Mouse (Mus musculus): ENCODE data around the gene Uba52. TPM values are rescaled to one million over a fixed set of nuclear protein-coding genes. Genes with fewer than 3 reads are reported as not detected.

Uba52 gene
- polyA plus RNA-seq, 1 experiment from 2014 or later = 987 TPM

DNA sequence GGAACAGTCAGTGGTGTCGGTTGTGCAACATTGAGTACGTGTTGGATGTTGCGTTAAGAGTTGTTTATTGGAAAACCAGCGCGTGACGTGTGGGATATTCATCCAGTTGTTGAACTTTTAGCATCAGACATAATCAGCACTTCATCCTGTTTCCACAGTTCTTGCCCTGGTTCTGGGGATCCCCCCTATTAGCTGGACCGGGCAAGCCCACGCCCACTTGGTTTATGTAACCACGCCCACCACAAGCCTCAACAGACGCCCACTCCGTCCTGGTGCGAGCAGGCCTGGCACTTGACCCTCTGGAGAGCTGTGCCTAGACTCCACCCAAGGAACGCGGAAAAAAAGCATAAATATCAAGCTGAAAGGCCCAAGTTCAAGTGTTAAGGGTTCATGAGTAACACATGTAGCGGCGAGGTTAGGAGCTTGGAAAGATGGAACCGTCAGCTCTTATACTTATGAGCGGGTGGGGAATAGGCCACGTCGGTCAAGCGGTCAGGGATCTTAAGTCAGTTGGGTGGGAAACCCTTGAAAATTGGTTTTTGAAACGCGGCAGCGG is 27.5 kb upstream of the Uba52 start:
- Histone ChIP-seq H3K4me2 (ENCODE audit: low read depth, low read length) (peak overlapping the region; percentile 72), H3K9ac (ENCODE audit: low read length) (peak overlapping the region; percentile 64), H3K27ac (ENCODE audit: low read length) (peak overlapping the region; percentile 99), H3K4me1 (replicated peaks; ENCODE audit: control insufficient read depth, insufficient read depth, low read length) (peaks cover 11% of the 10 kb centered on the region), H3K36me3 (ENCODE audit: control insufficient read depth, insufficient read depth, low read length) (peaks cover 16% of the 10 kb centered on the region), H3K9me3 (ENCODE audit: control insufficient read depth, low read length) (no peaks in the 10 kb centered on the region), H3K4me3 (ENCODE audit: low read length) (peak overlapping the region; percentile 86), H3K27me3 (ENCODE audit: control insufficient read depth, insufficient read depth, low read depth, low read length) (no peaks in the 10 kb centered on the region)
- WGBS = 9% methylated on average over 24 of the region's 24 CpGs
- ATAC-seq (ENCODE audit: low read depth) = peak; percentile 18; the same call in 1 of the 2 replicates

DNA sequence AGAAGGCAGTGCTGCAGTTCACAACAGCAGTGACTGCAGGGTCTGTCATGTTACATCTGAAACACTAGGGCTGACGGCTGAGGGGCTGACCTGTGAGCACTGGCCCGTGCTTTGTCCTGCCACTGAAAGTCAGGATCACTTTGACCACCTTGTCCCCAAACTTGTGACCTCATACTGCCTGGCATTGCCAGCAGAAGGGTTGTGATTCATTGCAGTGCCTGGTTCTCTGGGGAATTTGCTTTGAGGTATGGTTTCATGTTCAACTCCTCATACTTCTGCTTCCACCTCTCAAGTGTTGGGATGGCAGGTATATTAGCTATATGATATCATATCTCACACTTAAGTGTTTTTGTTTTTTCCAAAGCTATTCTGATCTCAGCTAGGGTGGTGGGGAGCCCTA is 25.1 kb upstream of the Uba52 start:
- Histone ChIP-seq H3K36me3 (ENCODE audit: control insufficient read depth, insufficient read depth, low read length) (peaks cover 32% of the 10 kb centered on the region), H3K9me3 (ENCODE audit: control insufficient read depth, low read length) (no peaks in the 10 kb centered on the region), H3K27ac (ENCODE audit: low read length) (no peak overlapping the region), H3K4me2 (ENCODE audit: low read depth, low read length) (no peak overlapping the region), H3K4me3 (ENCODE audit: low read length) (no peak overlapping the region), H3K9ac (ENCODE audit: low read length) (no peak overlapping the region), H3K27me3 (ENCODE audit: control insufficient read depth, insufficient read depth, low read depth, low read length) (no peaks in the 10 kb centered on the region), H3K4me1 (replicated peaks; ENCODE audit: control insufficient read depth, insufficient read depth, low read length) (peaks cover 6% of the 10 kb centered on the region)
- 81% methylated on average over 2 of the region's 2 CpGs for WGBS
- ATAC-seq (ENCODE audit: low read depth) = no peak

DNA sequence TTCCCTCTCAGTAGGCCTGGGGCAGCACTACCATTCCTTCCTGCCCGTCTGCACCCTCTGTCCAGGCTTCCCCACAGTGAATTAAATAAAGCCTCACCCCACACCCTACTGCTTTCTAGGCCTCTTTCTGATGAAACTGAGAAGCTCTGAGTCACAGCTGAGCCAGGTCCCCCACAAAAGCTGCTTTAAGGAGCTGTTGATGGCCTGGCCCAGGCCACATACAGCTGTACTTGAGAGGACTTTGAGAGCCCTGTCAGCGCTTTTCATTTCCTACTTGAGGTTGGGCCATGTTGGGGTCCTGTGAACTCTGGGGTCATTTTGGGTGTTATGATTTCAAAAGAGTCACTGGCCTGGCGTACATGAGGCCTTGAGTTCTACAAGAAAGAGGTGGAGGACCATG is 24.6 kb upstream of the Uba52 start:
- no peak overlapping the region for H3K4me2 ChIP-seq (ENCODE audit: low read depth, low read length)
- ATAC-seq (ENCODE audit: low read depth) = no peak
- 70% methylated on average over 3 of the region's 3 CpGs for WGBS
- H3K36me3 ChIP-seq (ENCODE audit: control insufficient read depth, insufficient read depth, low read length) = peaks cover 37% of the 10 kb centered on the region
- H3K27ac ChIP-seq (ENCODE audit: low read length) = no peak overlapping the region
- no peaks in the 10 kb centered on the region for H3K27me3 ChIP-seq (ENCODE audit: control insufficient read depth, insufficient read depth, low read depth, low read length)
- no peak overlapping the region for H3K9ac ChIP-seq (ENCODE audit: low read length)
- H3K4me3 ChIP-seq (ENCODE audit: low read length) = no peak overlapping the region
- peaks cover under 1% of the 10 kb centered on the region for H3K4me1 ChIP-seq (replicated peaks; ENCODE audit: control insufficient read depth, insufficient read depth, low read length)
- no peaks in the 10 kb centered on the region for H3K9me3 ChIP-seq (ENCODE audit: control insufficient read depth, low read length)

GRCm38 (mm10) chr8:70534281-70534680 is 23.7 kb upstream of the Uba52 start:
- Histone ChIP-seq H3K4me3 (ENCODE audit: low read length) (no peak overlapping the region), H3K9ac (ENCODE audit: low read length) (no peak overlapping the region), H3K27me3 (ENCODE audit: control insufficient read depth, insufficient read depth, low read depth, low read length) (no peaks in the 10 kb centered on the region), H3K4me1 (replicated peaks; ENCODE audit: control insufficient read depth, insufficient read depth, low read length) (0 out of 2 replicates have a peak, but pooled peaks cover 2% of the 10 kb centered on the region), H3K36me3 (ENCODE audit: control insufficient read depth, insufficient read depth, low read length) (peaks cover 42% of the 10 kb centered on the region), H3K9me3 (ENCODE audit: control insufficient read depth, low read length) (no peaks in the 10 kb centered on the region), H3K4me2 (ENCODE audit: low read depth, low read length) (no peak overlapping the region), H3K27ac (ENCODE audit: low read length) (no peak overlapping the region)
- 89% methylated on average over 12 of the region's 12 CpGs for WGBS
- ATAC-seq (ENCODE audit: low read depth) = no peak

GRCm38 (mm10) chr8:70530314-70530713 is 19.7 kb upstream of the Uba52 start:
- H3K36me3 ChIP-seq (ENCODE audit: control insufficient read depth, insufficient read depth, low read length) = peaks cover 33% of the 10 kb centered on the region
- peaks cover 13% of the 10 kb centered on the region for H3K4me1 ChIP-seq (replicated peaks; ENCODE audit: control insufficient read depth, insufficient read depth, low read length)
- no peaks in the 10 kb centered on the region for H3K27me3 ChIP-seq (ENCODE audit: control insufficient read depth, insufficient read depth, low read depth, low read length)
- no peak overlapping the region for H3K4me3 ChIP-seq (ENCODE audit: low read length)
- H3K9me3 ChIP-seq (ENCODE audit: control insufficient read depth, low read length) = no peaks in the 10 kb centered on the region
- no peak overlapping the region for H3K4me2 ChIP-seq (ENCODE audit: low read depth, low read length)
- no peak for ATAC-seq (ENCODE audit: low read depth)
- H3K27ac ChIP-seq (ENCODE audit: low read length) = no peak overlapping the region
- H3K9ac ChIP-seq (ENCODE audit: low read length) = no peak overlapping the region
- WGBS = 94% methylated on average over 2 of the region's 2 CpGs

DNA sequence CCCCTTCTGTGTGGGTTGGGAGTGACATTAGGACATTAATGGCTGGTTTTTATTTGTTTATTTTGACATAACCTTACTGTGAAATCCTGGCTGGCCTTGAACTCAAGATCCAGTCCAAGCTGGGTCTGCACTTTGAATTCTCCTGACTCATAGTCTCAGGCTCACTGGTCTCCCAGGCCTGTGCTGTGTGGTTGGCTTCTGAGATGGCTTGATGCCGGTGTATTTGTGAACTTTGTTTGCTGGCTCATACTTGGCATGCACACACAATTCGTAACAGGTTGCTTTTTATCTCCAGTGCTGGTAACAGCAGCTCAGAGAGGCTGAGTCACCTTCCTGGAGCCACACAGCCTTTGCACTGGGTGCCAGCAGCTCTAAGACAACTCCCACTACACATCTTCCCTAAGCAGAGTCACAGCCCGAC is 19.1 kb upstream of the Uba52 start:
- no peak overlapping the region for H3K4me2 ChIP-seq (ENCODE audit: low read depth, low read length)
- WGBS = 92% methylated on average over 3 of the region's 3 CpGs
- H3K4me3 ChIP-seq (ENCODE audit: low read length) = no peak overlapping the region
- peaks cover 13% of the 10 kb centered on the region for H3K4me1 ChIP-seq (replicated peaks; ENCODE audit: control insufficient read depth, insufficient read depth, low read length)
- no peaks in the 10 kb centered on the region for H3K27me3 ChIP-seq (ENCODE audit: control insufficient read depth, insufficient read depth, low read depth, low read length)
- H3K27ac ChIP-seq (ENCODE audit: low read length) = no peak overlapping the region
- peaks cover 30% of the 10 kb centered on the region for H3K36me3 ChIP-seq (ENCODE audit: control insufficient read depth, insufficient read depth, low read length)
- ATAC-seq (ENCODE audit: low read depth) = no peak
- no peaks in the 10 kb centered on the region for H3K9me3 ChIP-seq (ENCODE audit: control insufficient read depth, low read length)
- H3K9ac ChIP-seq (ENCODE audit: low read length) = no peak overlapping the region

GRCm38 (mm10) chr8:70529299-70529698 is 18.7 kb upstream of the Uba52 start:
- Histone ChIP-seq H3K4me1 (replicated peaks; ENCODE audit: control insufficient read depth, insufficient read depth, low read length) (peaks cover 13% of the 10 kb centered on the region), H3K27me3 (ENCODE audit: control insufficient read depth, insufficient read depth, low read depth, low read length) (no peaks in the 10 kb centered on the region), H3K4me2 (ENCODE audit: low read depth, low read length) (no peak overlapping the region), H3K4me3 (ENCODE audit: low read length) (no peak overlapping the region), H3K36me3 (ENCODE audit: control insufficient read depth, insufficient read depth, low read length) (peaks cover 28% of the 10 kb centered on the region), H3K9ac (ENCODE audit: low read length) (no peak overlapping the region), H3K9me3 (ENCODE audit: control insufficient read depth, low read length) (no peaks in the 10 kb centered on the region), H3K27ac (ENCODE audit: low read length) (no peak overlapping the region)
- WGBS = 67% methylated on average over 5 of the region's 5 CpGs
- no peak for ATAC-seq (ENCODE audit: low read depth)

- H3K4me2 ChIP-seq (ENCODE audit: low read depth, low read length) = peak overlapping the region; percentile 89
- peaks cover 26% of the 10 kb centered on the region for H3K36me3 ChIP-seq (ENCODE audit: control insufficient read depth, insufficient read depth, low read length)
- peak overlapping the region; percentile 97 for H3K9ac ChIP-seq (ENCODE audit: low read length)
- no peak for ATAC-seq (ENCODE audit: low read depth)
- H3K4me1 ChIP-seq (replicated peaks; ENCODE audit: control insufficient read depth, insufficient read depth, low read length) = peaks cover 13% of the 10 kb centered on the region
- peak overlapping the region; percentile 93 for H3K4me3 ChIP-seq (ENCODE audit: low read length)
- H3K9me3 ChIP-seq (ENCODE audit: control insufficient read depth, low read length) = no peaks in the 10 kb centered on the region
- WGBS = 21% methylated on average over 13 of the region's 13 CpGs
- peak overlapping the region; percentile 74 for H3K27ac ChIP-seq (ENCODE audit: low read length)
- no peaks in the 10 kb centered on the region for H3K27me3 ChIP-seq (ENCODE audit: control insufficient read depth, insufficient read depth, low read depth, low read length)
Observed at GRCm38 (mm10) chr8:70528182-70528797, 17.7 kb upstream of the Uba52 start.

DNA sequence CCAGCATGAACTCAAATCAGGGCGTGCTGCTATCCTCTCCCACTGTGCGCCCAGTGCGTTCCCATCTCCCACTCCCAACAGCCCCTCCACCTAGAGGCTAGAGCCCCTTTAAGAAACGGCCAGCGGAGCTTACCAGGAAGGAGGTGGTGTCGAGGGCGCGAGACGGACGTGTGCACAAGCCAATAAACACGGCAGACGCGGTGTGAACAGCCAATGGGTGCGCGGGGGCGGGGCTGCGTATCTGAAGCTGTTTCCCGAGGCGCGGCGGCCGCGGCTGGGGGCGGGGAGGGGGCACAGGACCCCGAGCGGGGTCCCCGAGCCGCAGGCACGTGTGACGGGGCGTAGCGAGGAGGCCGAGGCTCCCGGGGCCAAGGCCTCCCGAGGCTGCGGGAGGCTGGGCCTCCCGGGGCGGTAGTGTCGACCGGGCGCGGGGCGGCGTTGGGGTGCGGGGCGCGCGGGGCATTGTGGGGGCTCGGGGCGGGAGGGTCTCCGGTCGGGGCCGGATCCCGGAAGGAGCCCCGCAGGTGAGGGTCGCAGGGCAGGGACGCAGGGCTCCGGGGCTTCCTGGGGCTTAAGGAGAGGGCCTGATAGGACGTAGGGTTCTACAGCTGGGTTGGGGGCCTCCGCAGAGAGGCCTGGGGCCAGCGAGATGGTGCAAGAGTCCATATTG is 17.0 kb upstream of the Uba52 start, which contains the start of the genes Fkbp8 and Kxd1:
Gene Fkbp8 (plus strand): TSS at position 213 of the 670 bp plus-strand sequence.
Gene Kxd1 (minus strand): TSS at position 445 of the 670 bp plus-strand sequence.
- peak; percentile 93 for ATAC-seq (ENCODE audit: low read depth)
- peak within 1 kb of the TSS; percentile 74 for H3K27ac ChIP-seq (ENCODE audit: low read length)
- peaks cover 13% of the 10 kb centered on the region for H3K4me1 ChIP-seq (replicated peaks; ENCODE audit: control insufficient read depth, insufficient read depth, low read length)
- H3K36me3 ChIP-seq (ENCODE audit: control insufficient read depth, insufficient read depth, low read length) = peaks cover 24% of the 10 kb centered on the region
- H3K9me3 ChIP-seq (ENCODE audit: control insufficient read depth, low read length) = no peaks in the 10 kb centered on the region
- H3K4me2 ChIP-seq (ENCODE audit: low read depth, low read length) = peak within 1 kb of the TSS; percentile 89
- peak within 1 kb of the TSS; percentile 93 for H3K4me3 ChIP-seq (ENCODE audit: low read length)
- peak within 1 kb of the TSS; percentile 97 for H3K9ac ChIP-seq (ENCODE audit: low read length)
- no peaks in the 10 kb centered on the region for H3K27me3 ChIP-seq (ENCODE audit: control insufficient read depth, insufficient read depth, low read depth, low read length)
- under 1% methylated on average over 54 of the region's 61 CpGs for WGBS
